Mouse (Mus musculus) heart, postnatal 14 days (tissue): Measurements from ENCODE around the gene Kcnk4. TPM values are rescaled to one million over a fixed set of nuclear protein-coding genes. Genes with fewer than 3 reads are reported as not detected.
"Not testable (repeated sequence)": the region's sequence is repeated elsewhere in the genome, so short reads cannot be mapped to it uniquely, and the experiment has no call there.

Experiments
- DNase-seq, 2 experiments: peaks; one replicate each; pipeline ENCODE4 v3.0.0; 2021 to 2022
- intact Hi-C: fragments of 180-260 bp; cut with DNase I; formaldehyde crosslinking; loops from one replicate; pipeline ENCODE4 v1.15.1; 2025
- total RNA-seq, 2 experiments: library from RNA; stranded (reverse); gene quantifications; 2 replicates each; pipeline ENCODE4 v1.2.3; 2021

Gene Kcnk4
- total RNA-seq, 2 experiments from 2014 or later: 0.26 TPM; not detected in 1

GRCm38 (mm10) chr19:6920741-6921636 is 13.3 kb downstream of the Kcnk4 start:
- peak in 1 of 2 experiments; percentile 54 for DNase-seq
- intact Hi-C loops: no loop called here

- DNase-seq: peak in 1 of 2 experiments; percentile 43
- intact Hi-C loops: no loop called here
Measured at GRCm38 (mm10) chr19:6919876-6920740, 14.2 kb downstream of the Kcnk4 start.

- intact Hi-C loops: no loop called here
- DNase-seq: no peak
Measured at GRCm38 (mm10) chr19:6919431-6919830, 14.9 kb downstream of the Kcnk4 start.

GRCm38 (mm10) chr19:6918321-6918720 is 16.0 kb downstream of the Kcnk4 start:
- intact Hi-C loops: no loop called here
- no peak for DNase-seq

GRCm38 (mm10) chr19:6916496-6916895 is 17.8 kb downstream of the Kcnk4 start:
- no peak for DNase-seq
- intact Hi-C loops: no loop called here

GRCm38 (mm10) chr19:6915276-6915675 is 19.0 kb downstream of the Kcnk4 start:
- intact Hi-C loops: no loop called here
- DNase-seq: no peak

GRCm38 (mm10) chr19:6914540-6914939 is 19.8 kb downstream of the Kcnk4 start:
- DNase-seq: no peak
- intact Hi-C loops: no loop called here

GRCm38 (mm10) chr19:6913991-6914390 is 20.3 kb downstream of the Kcnk4 start:
- peak; percentile 52 to 70 for DNase-seq
- intact Hi-C loops: no loop called here

- intact Hi-C loops: no loop called here
- no peak for DNase-seq
Measured at GRCm38 (mm10) chr19:6913036-6913435, 21.3 kb downstream of the Kcnk4 start.

- no peak for DNase-seq
- intact Hi-C loops: no loop called here
Measured at GRCm38 (mm10) chr19:6912205-6912970, 21.9 kb downstream of the Kcnk4 start.

- DNase-seq: no peak
- intact Hi-C loops: no loop called here
Measured at GRCm38 (mm10) chr19:6911101-6912074, 22.9 kb downstream of the Kcnk4 start.

GRCm38 (mm10) chr19:6910306-6910705 is 24.0 kb downstream of the Kcnk4 start:
- intact Hi-C loops: not testable (repeated sequence)
- DNase-seq: peak; percentile 58 to 67

GRCm38 (mm10) chr19:6909507-6910289 is 24.6 kb downstream of the Kcnk4 start, which contains the start of the genes Trmt112 and Prdx5:
Gene Trmt112 (plus strand): TSS chr19:6909698.
Gene Prdx5 (minus strand): TSS chr19:6910106.
- intact Hi-C loops: loop anchor here (2.0 kb wide), 1 partner anchor 69 kb away; the partner anchor contains the start of gene Rps6ka4
- peak; percentile 89 to 90 for DNase-seq

- intact Hi-C loops: loop anchor here (2.0 kb wide), 1 partner anchor 68 kb away; the partner anchor contains the start of gene Rps6ka4
- DNase-seq: no peak
Measured at GRCm38 (mm10) chr19:6909021-6909420, 25.3 kb downstream of the Kcnk4 start.

- DNase-seq: no peak
- intact Hi-C loops: loop anchor here (2.0 kb wide), 1 partner anchor 67 kb away; the partner anchor contains the start of gene Rps6ka4
Measured at GRCm38 (mm10) chr19:6907811-6908540, 26.3 kb downstream of the Kcnk4 start.

GRCm38 (mm10) chr19:6907094-6907493 is 27.2 kb downstream of the Kcnk4 start:
- intact Hi-C loops: no loop called here
- DNase-seq: no peak

- DNase-seq: no peak
- intact Hi-C loops: no loop called here
Measured at GRCm38 (mm10) chr19:6906199-6906598, 28.1 kb downstream of the Kcnk4 start.
